Mouse (Mus musculus): ENCODE data around the gene Relch. TPM values are rescaled to one million over a fixed set of nuclear protein-coding genes. Genes with fewer than 3 reads are reported as not detected.
"Not testable (repeated sequence)": the region's sequence is repeated elsewhere in the genome, so short reads cannot be mapped to it uniquely, and the experiment has no call there.

Relch gene
- total and polyA plus RNA-seq, 2 experiments from 2014 or later = 41.1 to 85.8 TPM

- H3K27ac ChIP-seq (ENCODE audit: low read depth, low read length) = no peak overlapping the region
- no peak overlapping the region for H3K4me2 ChIP-seq (ENCODE audit: low read depth)
- ATAC-seq (no peak), DNase-seq (no peak)
- no peak overlapping the region for H3K9ac ChIP-seq
- no peak overlapping the region for H3K4me3 ChIP-seq (ENCODE audit: low read depth, low read length)
- no peaks in the 10 kb centered on the region for H3K4me1 ChIP-seq (ENCODE audit: insufficient read depth)
- no peaks in the 10 kb centered on the region for H3K27me3 ChIP-seq (ENCODE audit: insufficient read depth, low read length)
- no peaks in the 10 kb centered on the region for H3K9me3 ChIP-seq (ENCODE audit: low read length)
- 78% methylated on average over 2 of the region's 2 CpGs for WGBS
- peaks cover 32% of the 10 kb centered on the region for H3K36me3 ChIP-seq (ENCODE audit: insufficient read depth)
- no peak for TF ChIP-seq CTCF (IDR thresholded peaks at IDR 0.05; ENCODE audit: low read depth)
Observed at GRCm38 (mm10) chr1:105709415-105709814, 45.8 kb downstream of the Relch start.

GRCm38 (mm10) chr1:105711227-105711626 is 47.6 kb downstream of the Relch start:
- ATAC-seq (no peak), DNase-seq (peak; percentile 67)
- H3K4me2 ChIP-seq (ENCODE audit: low read depth) = no peak overlapping the region
- no peaks in the 10 kb centered on the region for H3K27me3 ChIP-seq (ENCODE audit: insufficient read depth, low read length)
- no peaks in the 10 kb centered on the region for H3K9me3 ChIP-seq (ENCODE audit: low read length)
- H3K4me1 ChIP-seq (ENCODE audit: insufficient read depth) = no peaks in the 10 kb centered on the region
- H3K4me3 ChIP-seq (ENCODE audit: low read depth, low read length) = no peak overlapping the region
- H3K27ac ChIP-seq (ENCODE audit: low read depth, low read length) = no peak overlapping the region
- peaks cover 34% of the 10 kb centered on the region for H3K36me3 ChIP-seq (ENCODE audit: insufficient read depth)
- WGBS = 22% methylated on average over 1 of the region's 1 CpGs
- no peak overlapping the region for H3K9ac ChIP-seq
- TF ChIP-seq CTCF (IDR thresholded peaks at IDR 0.05; ENCODE audit: low read depth) = peak; percentile 54

GRCm38 (mm10) chr1:105712822-105713221 is 49.2 kb downstream of the Relch start:
- Histone ChIP-seq H3K27me3 (ENCODE audit: insufficient read depth, low read length) (no peaks in the 10 kb centered on the region), H3K4me1 (ENCODE audit: insufficient read depth) (no peaks in the 10 kb centered on the region), H3K4me3 (ENCODE audit: low read depth, low read length) (no peak overlapping the region), H3K9me3 (ENCODE audit: low read length) (no peaks in the 10 kb centered on the region), H3K27ac (ENCODE audit: low read depth, low read length) (no peak overlapping the region), H3K36me3 (ENCODE audit: insufficient read depth) (peaks cover 24% of the 10 kb centered on the region), H3K4me2 (ENCODE audit: low read depth) (no peak overlapping the region), H3K9ac (no peak overlapping the region)
- no peak for TF ChIP-seq CTCF (IDR thresholded peaks at IDR 0.05; ENCODE audit: low read depth)
- DNase-seq (no peak), ATAC-seq (no peak)
- 94% methylated on average over 2 of the region's 2 CpGs for WGBS

- 96% methylated on average over 1 of the region's 1 CpGs for WGBS
- no peak overlapping the region for H3K27ac ChIP-seq (ENCODE audit: low read depth, low read length)
- H3K4me3 ChIP-seq (ENCODE audit: low read depth, low read length) = no peak overlapping the region
- no peaks in the 10 kb centered on the region for H3K9me3 ChIP-seq (ENCODE audit: low read length)
- ATAC-seq = no peak
- peaks cover 30% of the 10 kb centered on the region for H3K36me3 ChIP-seq (ENCODE audit: insufficient read depth)
- no peak overlapping the region for H3K9ac ChIP-seq
- no peaks in the 10 kb centered on the region for H3K4me1 ChIP-seq (ENCODE audit: insufficient read depth)
- no peak for TF ChIP-seq CTCF (IDR thresholded peaks at IDR 0.05; ENCODE audit: low read depth)
- H3K27me3 ChIP-seq (ENCODE audit: insufficient read depth, low read length) = no peaks in the 10 kb centered on the region
- no peak for DNase-seq
- H3K4me2 ChIP-seq (ENCODE audit: low read depth) = no peak overlapping the region
Observed at GRCm38 (mm10) chr1:105718358-105718757, 54.7 kb downstream of the Relch start.

GRCm38 (mm10) chr1:105729246-105729645 is 65.6 kb downstream of the Relch start:
- H3K4me1 ChIP-seq (ENCODE audit: insufficient read depth); H3K9ac ChIP-seq; H3K27ac ChIP-seq (ENCODE audit: low read depth, low read length); DNase-seq; H3K4me3 ChIP-seq (ENCODE audit: low read depth, low read length); H3K9me3 ChIP-seq (ENCODE audit: low read length); H3K27me3 ChIP-seq (ENCODE audit: insufficient read depth, low read length); ATAC-seq; H3K4me2 ChIP-seq (ENCODE audit: low read depth): not testable (repeated sequence)
- peaks cover 17% of the 10 kb centered on the region for H3K36me3 ChIP-seq (ENCODE audit: insufficient read depth)
- 97% methylated on average over 12 of the region's 13 CpGs for WGBS

GRCm38 (mm10) chr1:105735318-105735717 is 71.7 kb downstream of the Relch start:
- no peaks in the 10 kb centered on the region for H3K27me3 ChIP-seq (ENCODE audit: insufficient read depth, low read length)
- peak; percentile 22 for TF ChIP-seq CTCF (IDR thresholded peaks at IDR 0.05; ENCODE audit: low read depth)
- no peak for DNase-seq
- H3K9ac ChIP-seq = no peak overlapping the region
- no peak overlapping the region for H3K4me2 ChIP-seq (ENCODE audit: low read depth)
- H3K36me3 ChIP-seq (ENCODE audit: insufficient read depth) = peaks cover 22% of the 10 kb centered on the region
- no peaks in the 10 kb centered on the region for H3K4me1 ChIP-seq (ENCODE audit: insufficient read depth)
- ATAC-seq = no peak
- 81% methylated on average over 3 of the region's 3 CpGs for WGBS
- H3K4me3 ChIP-seq (ENCODE audit: low read depth, low read length) = no peak overlapping the region
- no peaks in the 10 kb centered on the region for H3K9me3 ChIP-seq (ENCODE audit: low read length)
- no peak overlapping the region for H3K27ac ChIP-seq (ENCODE audit: low read depth, low read length)

GRCm38 (mm10) chr1:105738334-105738733 is 74.7 kb downstream of the Relch start:
- peaks cover 33% of the 10 kb centered on the region for H3K36me3 ChIP-seq (ENCODE audit: insufficient read depth)
- H3K4me1 ChIP-seq (ENCODE audit: insufficient read depth) = no peaks in the 10 kb centered on the region
- DNase-seq (no peak), ATAC-seq (no peak)
- no peaks in the 10 kb centered on the region for H3K27me3 ChIP-seq (ENCODE audit: insufficient read depth, low read length)
- H3K4me3 ChIP-seq (ENCODE audit: low read depth, low read length) = no peak overlapping the region
- TF ChIP-seq CTCF (IDR thresholded peaks at IDR 0.05; ENCODE audit: low read depth) = no peak
- H3K27ac ChIP-seq (ENCODE audit: low read depth, low read length) = no peak overlapping the region
- no peak overlapping the region for H3K9ac ChIP-seq
- WGBS = 91% methylated on average over 6 of the region's 6 CpGs
- H3K9me3 ChIP-seq (ENCODE audit: low read length) = no peaks in the 10 kb centered on the region
- H3K4me2 ChIP-seq (ENCODE audit: low read depth) = no peak overlapping the region

- H3K9me3 ChIP-seq (ENCODE audit: low read length) = no peaks in the 10 kb centered on the region
- H3K4me2 ChIP-seq (ENCODE audit: low read depth) = no peak overlapping the region
- H3K9ac ChIP-seq = no peak overlapping the region
- H3K4me1 ChIP-seq (ENCODE audit: insufficient read depth) = no peaks in the 10 kb centered on the region
- H3K4me3 ChIP-seq (ENCODE audit: low read depth, low read length) = no peak overlapping the region
- no peak for ATAC-seq
- peaks cover 37% of the 10 kb centered on the region for H3K36me3 ChIP-seq (ENCODE audit: insufficient read depth)
- H3K27ac ChIP-seq (ENCODE audit: low read depth, low read length) = no peak overlapping the region
- DNase-seq = no peak
- no peak for TF ChIP-seq CTCF (IDR thresholded peaks at IDR 0.05; ENCODE audit: low read depth)
- H3K27me3 ChIP-seq (ENCODE audit: insufficient read depth, low read length) = no peaks in the 10 kb centered on the region
Observed at GRCm38 (mm10) chr1:105739493-105739892, 75.8 kb downstream of the Relch start.
